Mouse (Mus musculus) CH12.LX (cell line): ENCODE results near the gene Tmpo. TPM values are rescaled to one million over a fixed set of nuclear protein-coding genes. Genes with fewer than 3 reads are reported as not detected.

Experiments
- DNase-seq: peaks from one replicate; pipeline ENCODE4 v3.0.0-alpha.2; 2013; ENCODE audit errors: extremely low read depth
- H3K27ac ChIP-seq: 2 replicates; pipeline ENCODE4 v1.5.1; 2012; ENCODE audit warnings: low read depth, mild to moderate bottlenecking, control low read depth, moderate library complexity; ENCODE audit not compliant: insufficient read depth
- H3K27me3 ChIP-seq: replicated peaks from 2 replicates; pipeline ENCODE3; 2012; ENCODE audit warnings: inconsistent platforms
- H3K36me3 ChIP-seq, 2 experiments: replicated peaks in 1 of 2; 2 replicates each; pipeline versions ENCODE3 to v1.6.1; 2012; ENCODE audit warnings: inconsistent platforms in 1 of 2, low read length in 1 of 2, mild to moderate bottlenecking in 1 of 2, mixed read lengths in 1 of 2, moderate library complexity in 1 of 2; ENCODE audit not compliant: control insufficient read depth in 1 of 2, insufficient read depth in 1 of 2
- H3K4me1 ChIP-seq, 2 experiments: 2 replicates each; pipeline ENCODE4 v1.6.1; 2012; ENCODE audit warnings: inconsistent platforms in 1 of 2, moderate library complexity in 1 of 2; ENCODE audit not compliant: insufficient read depth in 2 of 2, control insufficient read depth in 1 of 2
- H3K4me2 ChIP-seq: 2 replicates; pipeline ENCODE4 v1.6.1; 2012; ENCODE audit warnings: low read depth, mild to moderate bottlenecking, control low read depth; ENCODE audit not compliant: poor library complexity, insufficient read depth, severe bottlenecking
- H3K4me3 ChIP-seq, 3 experiments: fragments of 150-350 bp in 1 of 3; sonication (generic) in 1 of 3; replicated peaks in 1 of 3; 2 replicates each; pipeline versions ENCODE3 to v1.5.1; 2011 to 2012; ENCODE audit warnings: low read depth in 2 of 3, low read length in 2 of 3, mild to moderate bottlenecking in 2 of 3, moderate library complexity in 2 of 3, control low read depth in 1 of 3, improper control_type of control experiment in 1 of 3, inconsistent platforms in 1 of 3, mixed read lengths in 1 of 3; ENCODE audit not compliant: poor library complexity in 1 of 3
- H3K79me2 ChIP-seq: replicated peaks from 2 replicates; pipeline ENCODE4 v1.6.1; 2012; ENCODE audit warnings: mild to moderate bottlenecking, moderate library complexity; ENCODE audit not compliant: control insufficient read depth, poor library complexity, insufficient read depth, severe bottlenecking; ENCODE audit errors: extremely low read depth
- H3K9ac ChIP-seq: 2 replicates; pipeline ENCODE4 v1.6.1; 2012; ENCODE audit warnings: low read depth, mild to moderate bottlenecking, control low read depth, moderate library complexity; ENCODE audit not compliant: insufficient read depth
- H3K9me3 ChIP-seq: replicated peaks from 2 replicates; pipeline ENCODE3; 2012; ENCODE audit warnings: low read length, inconsistent platforms, mixed read lengths
- BHLHE40 ChIP-seq: IDR thresholded peaks from 2 replicates; pipeline ENCODE4 v1.6.1; 2011; ENCODE audit warnings: mild to moderate bottlenecking, low read depth, low read length, improper control_type of control experiment
- CTCF ChIP-seq, 2 experiments: IDR thresholded peaks in 1 of 2; conservative IDR thresholded peaks in 1 of 2; 2 replicates each; pipeline ENCODE4 v1.5.1; 2011 to 2012; ENCODE audit warnings: low read depth in 2 of 2, low read length in 2 of 2, improper control_type of control experiment in 1 of 2, inconsistent platforms in 1 of 2, mild to moderate bottlenecking in 1 of 2, moderate library complexity in 1 of 2
- ELF1 ChIP-seq: IDR thresholded peaks from 2 replicates; pipeline ENCODE4 v1.6.1; 2014; ENCODE audit warnings: low read depth, mild to moderate bottlenecking, inconsistent platforms, low read length, improper control_type of control experiment
- ETS1 ChIP-seq: conservative IDR thresholded peaks from 2 replicates; pipeline ENCODE4 v1.6.1; 2012; ENCODE audit warnings: low read depth, mild to moderate bottlenecking, inconsistent platforms, low read length, improper control_type of control experiment, moderate library complexity
- JUND ChIP-seq: conservative IDR thresholded peaks from 2 replicates; pipeline ENCODE4 v1.6.1; 2011; ENCODE audit warnings: low read depth, low read length, improper control_type of control experiment
- KAT2A ChIP-seq: IDR thresholded peaks from 2 replicates; pipeline ENCODE4 v1.6.1; 2012; ENCODE audit warnings: low read length, improper control_type of control experiment, inconsistent platforms; ENCODE audit not compliant: insufficient replicate concordance
- MAFK ChIP-seq: IDR thresholded peaks from 2 replicates; pipeline ENCODE4 v1.6.1; 2011; ENCODE audit warnings: low read length, improper control_type of control experiment; ENCODE audit not compliant: insufficient replicate concordance
- MAZ ChIP-seq: IDR thresholded peaks from 2 replicates; pipeline ENCODE4 v1.6.1; 2012; ENCODE audit warnings: low read depth, mild to moderate bottlenecking, inconsistent platforms, low read length, improper control_type of control experiment, moderate library complexity
- MXI1 ChIP-seq: IDR thresholded peaks from 2 replicates; pipeline ENCODE4 v1.6.1; 2011; ENCODE audit warnings: mild to moderate bottlenecking, low read depth, low read length, improper control_type of control experiment
- NELFE ChIP-seq: IDR thresholded peaks from 2 replicates; pipeline ENCODE4 v1.6.1; 2011; ENCODE audit warnings: low read depth, low read length, improper control_type of control experiment
- POLR2A ChIP-seq: IDR thresholded peaks from 2 replicates; pipeline ENCODE4 v1.6.1; 2011; ENCODE audit warnings: low read depth, mild to moderate bottlenecking, improper control_type of control experiment, low read length
- RAD21 ChIP-seq: IDR thresholded peaks from 2 replicates; pipeline ENCODE4 v1.6.1; 2011; ENCODE audit warnings: low read depth, mild to moderate bottlenecking, low read length, improper control_type of control experiment, moderate library complexity
- SIN3A ChIP-seq: IDR thresholded peaks from 2 replicates; pipeline ENCODE4 v1.6.1; 2012; ENCODE audit warnings: low read length, improper control_type of control experiment, inconsistent platforms
- SMC3 ChIP-seq: IDR thresholded peaks from 2 replicates; pipeline ENCODE4 v1.6.1; 2011; ENCODE audit warnings: low read depth, low read length, improper control_type of control experiment
- TBP ChIP-seq: conservative IDR thresholded peaks from 2 replicates; pipeline ENCODE4 v1.6.1; 2011; ENCODE audit warnings: low read depth, low read length, improper control_type of control experiment
- USF2 ChIP-seq: conservative IDR thresholded peaks from 2 replicates; pipeline ENCODE4 v1.6.1; 2011; ENCODE audit warnings: low read depth, low read length, improper control_type of control experiment
- ZMIZ1 ChIP-seq: IDR thresholded peaks from 2 replicates; pipeline ENCODE4 v1.6.1; 2012; ENCODE audit warnings: low read depth, mild to moderate bottlenecking, inconsistent platforms, low read length, improper control_type of control experiment
- dilution Hi-C: fragments of 300-500 bp; cut with MboI; formaldehyde crosslinking; loops from 2 replicates; pipeline ENCODE4 v1.14.3; 2020; ENCODE audit warnings: low sequenced_read_pairs; ENCODE audit not compliant: extremely low pct_unique_long_range_greater_than_20kb, extremely low pct_ligation_motif_present
- in situ Hi-C: fragments of 300-500 bp; cut with MboI; formaldehyde crosslinking; loops from 3 replicates; pipeline ENCODE4 v1.14.3; 2019; ENCODE audit warnings: low sequenced_read_pairs, low pct_ligation_motif_present, low pct_unique_long_range_greater_than_20kb, mixed read lengths
- polyA plus RNA-seq: library from polyadenylated mRNA; unstranded; fragments of >175 nt; gene quantifications from 2 replicates; pipeline ENCODE4 v1.2.1, GENCODE M21; 2012; ENCODE audit warnings: low read depth; ENCODE audit not compliant: insufficient read length
- total RNA-seq, 2 experiments: library from RNA; depleted of rRNA; stranded (reverse); fragments of 300-350 nt in 1 of 2; fragments of >200 nt in 1 of 2; gene quantifications; 2 replicates each; pipeline ENCODE4 v1.2.3; 2012 to 2014

The Tmpo gene
- total and polyA plus RNA-seq, 3 experiments = 163 to 467 (median 198) TPM

- no peak for DNase-seq
- peaks cover 9 to 39% of the 10 kb centered on the region in 2 experiments; a peak in 3 of 4 replicates for H3K4me1 ChIP-seq
Measured at GRCm38 (mm10) chr10:91123281-91123827, 57.8 kb downstream of the Tmpo start.

GRCm38 (mm10) chr10:91122646-91123045 lies 58.5 kb downstream of the Tmpo start:
- in situ Hi-C loops (no loop called here), dilution Hi-C loops (no loop called here)
- Histone ChIP-seq H3K4me3 (peak overlapping the region; percentile 81 to 99 (median 88)), H3K27me3 (no peaks in the 10 kb centered on the region), H3K9ac (peak overlapping the region; percentile 71), H3K9me3 (no peaks in the 10 kb centered on the region), H3K36me3 (peaks cover 34 to 43% of the 10 kb centered on the region in 2 experiments), H3K4me2 (peak overlapping the region; percentile 50), H3K79me2 (peaks cover 31% of the 10 kb centered on the region), H3K27ac (no peak overlapping the region), H3K4me1 (peaks cover 9 to 45% of the 10 kb centered on the region in 2 experiments; a peak in 3 of 4 replicates)
- no peak for DNase-seq
- TF ChIP-seq BHLHE40 = peak; percentile 68
- no peak for TF ChIP-seq ELF1
- 0 out of 2 replicates have a peak, but pooled peaks have one; percentile 11 for TF ChIP-seq MXI1

More at GRCm38 (mm10) chr10:91123281-91123827, 57.8 kb downstream of the Tmpo start:
- peak overlapping the region; percentile 81 to 99 (median 88) for H3K4me3 ChIP-seq
- peaks cover 31% of the 10 kb centered on the region for H3K79me2 ChIP-seq
- H3K27ac ChIP-seq = peak overlapping the region; percentile 17
- H3K4me2 ChIP-seq = peak overlapping the region; percentile 50
- H3K9me3 ChIP-seq = no peaks in the 10 kb centered on the region
- H3K36me3 ChIP-seq = peaks cover 28 to 36% of the 10 kb centered on the region in 2 experiments
- TF ChIP-seq SMC3 (no peak), USF2 (no peak), ETS1 (no peak), NELFE (no peak), KAT2A (no peak), MAZ (no peak)
- no peaks in the 10 kb centered on the region for H3K27me3 ChIP-seq
- in situ Hi-C loops = no loop called here
- H3K9ac ChIP-seq = peak overlapping the region; percentile 71
- dilution Hi-C loops = no loop called here

GRCm38 (mm10) chr10:91116958-91117357 lies 64.2 kb downstream of the Tmpo start:
- Histone ChIP-seq H3K4me2 (no peak overlapping the region), H3K4me1 (peaks cover 5 to 43% of the 10 kb centered on the region in 2 experiments; a peak in 3 of 4 replicates), H3K9ac (no peak overlapping the region), H3K79me2 (peaks cover 15% of the 10 kb centered on the region), H3K9me3 (no peaks in the 10 kb centered on the region), H3K4me3 (no peak overlapping the region), H3K36me3 (peaks cover 62 to 85% of the 10 kb centered on the region in 2 experiments), H3K27me3 (no peaks in the 10 kb centered on the region), H3K27ac (no peak overlapping the region)
- in situ Hi-C loops = no loop called here
- DNase-seq = peak; percentile 48
- dilution Hi-C loops = no loop called here
- no peak for TF ChIP-seq ELF1
- TF ChIP-seq POLR2A = 0 out of 2 replicates have a peak, but pooled peaks have one; percentile 18
- no peak for TF ChIP-seq TBP
- TF ChIP-seq ZMIZ1 = no peak
- TF ChIP-seq MAFK = no peak
- TF ChIP-seq USF2 = no peak
- no peak for TF ChIP-seq SIN3A
- no peak for TF ChIP-seq JUND
- 0 out of 4 replicates have a peak, but pooled peaks of 1 of the 2 experiments have one; percentile 6 for TF ChIP-seq CTCF (conservative IDR thresholded peaks at IDR 0.05 in 1 of 2, IDR thresholded peaks at IDR 0.05 in 1 of 2; ENCODE audit: low read depth in 2 of 2, low read length in 2 of 2)
- no peak for TF ChIP-seq RAD21
